Mouse (Mus musculus): ENCODE results near the gene Exoc4.

GRCm38 (mm10) chr6:33823171-33823570 lies 574.3 kb downstream of the Exoc4 start:
- TF ChIP-seq CTCF (IDR thresholded peaks at IDR 0.05; ENCODE audit: extremely low read depth, insufficient read length, insufficient replicate concordance, low read depth, low read length) (no peak), POLR2A (IDR thresholded peaks at IDR 0.05; ENCODE audit: low read depth, low read length) (no peak)

All from small intestine, adult 2 months (tissue).